Mouse (Mus musculus): Measurements from ENCODE around the gene Lamc1.
"Not testable (repeated sequence)": the region's sequence is repeated elsewhere in the genome, so short reads cannot be mapped to it uniquely, and the experiment has no call there.

Gene Lamc1

GRCm38 (mm10) chr1:153332444-153333295 lies at the start of gene Lamc1:
Gene Lamc1 (minus strand): TSS chr1:153332786.
- peak; percentile 72 to 73 for DNase-seq (ENCODE audit: low spot score in 2 of 2)

- DNase-seq (ENCODE audit: low spot score in 2 of 2), result no peak
Observed at GRCm38 (mm10) chr1:153380746-153381282, 48.2 kb upstream of the Lamc1 start.

GRCm38 (mm10) chr1:153379832-153380231 lies 47.2 kb upstream of the Lamc1 start:
- DNase-seq (ENCODE audit: low spot score in 2 of 2), result no peak

GRCm38 (mm10) chr1:153378587-153378986 lies 46.0 kb upstream of the Lamc1 start:
- DNase-seq (ENCODE audit: low spot score in 2 of 2), result no peak

GRCm38 (mm10) chr1:153376446-153376845 lies 43.9 kb upstream of the Lamc1 start:
- no peak for DNase-seq (ENCODE audit: low spot score in 2 of 2)

- no peak for DNase-seq (ENCODE audit: low spot score in 2 of 2)
Observed at GRCm38 (mm10) chr1:153374136-153374535, 41.5 kb upstream of the Lamc1 start.

GRCm38 (mm10) chr1:153371846-153372245 lies 39.3 kb upstream of the Lamc1 start:
- no peak for DNase-seq (ENCODE audit: low spot score in 2 of 2)

GRCm38 (mm10) chr1:153369011-153369410 lies 36.4 kb upstream of the Lamc1 start:
- DNase-seq (ENCODE audit: low spot score in 2 of 2), result no peak

- DNase-seq (ENCODE audit: low spot score in 2 of 2), result no peak
Observed at GRCm38 (mm10) chr1:153367048-153367447, 34.5 kb upstream of the Lamc1 start.

GRCm38 (mm10) chr1:153361926-153362325 lies 29.3 kb upstream of the Lamc1 start:
- no peak for DNase-seq (ENCODE audit: low spot score in 2 of 2)

GRCm38 (mm10) chr1:153360556-153360955 lies 28.0 kb upstream of the Lamc1 start:
- DNase-seq (ENCODE audit: low spot score in 2 of 2), result no peak

- DNase-seq (ENCODE audit: low spot score in 2 of 2), result no peak
Observed at GRCm38 (mm10) chr1:153357218-153357617, 24.6 kb upstream of the Lamc1 start.

GRCm38 (mm10) chr1:153354466-153354865 lies 21.9 kb upstream of the Lamc1 start:
- no peak for DNase-seq (ENCODE audit: low spot score in 2 of 2)

- no peak for DNase-seq (ENCODE audit: low spot score in 2 of 2)
Observed at GRCm38 (mm10) chr1:153353736-153354430, 21.3 kb upstream of the Lamc1 start.

- DNase-seq (ENCODE audit: low spot score in 2 of 2), result no peak
Observed at GRCm38 (mm10) chr1:153351034-153351433, 18.4 kb upstream of the Lamc1 start.

- no peak for DNase-seq (ENCODE audit: low spot score in 2 of 2)
Observed at GRCm38 (mm10) chr1:153347726-153348125, 15.1 kb upstream of the Lamc1 start.

- no peak for DNase-seq (ENCODE audit: low spot score in 2 of 2)
Observed at GRCm38 (mm10) chr1:153347040-153347439, 14.5 kb upstream of the Lamc1 start.

- DNase-seq (ENCODE audit: low spot score in 2 of 2), result no peak
Observed at GRCm38 (mm10) chr1:153345699-153346291, 13.2 kb upstream of the Lamc1 start.

- no peak for DNase-seq (ENCODE audit: low spot score in 2 of 2)
Observed at GRCm38 (mm10) chr1:153345002-153345401, 12.4 kb upstream of the Lamc1 start.

- not testable (repeated sequence) for DNase-seq (ENCODE audit: low spot score in 2 of 2)
Observed at GRCm38 (mm10) chr1:153335451-153335850, 2.9 kb upstream of the Lamc1 start.

GRCm38 (mm10) chr1:153333296-153334121 lies 923 bp upstream of the Lamc1 start:
- DNase-seq (ENCODE audit: low spot score in 2 of 2), result peak; percentile 54 to 58
